Mouse (Mus musculus): ENCODE results near the gene Phlda3. TPM values are rescaled to one million over a fixed set of nuclear protein-coding genes. Genes with fewer than 3 reads are reported as not detected.

The Phlda3 gene
- polyA plus RNA-seq, 1 experiment from 2014 or later = 80.5 TPM

DNA sequence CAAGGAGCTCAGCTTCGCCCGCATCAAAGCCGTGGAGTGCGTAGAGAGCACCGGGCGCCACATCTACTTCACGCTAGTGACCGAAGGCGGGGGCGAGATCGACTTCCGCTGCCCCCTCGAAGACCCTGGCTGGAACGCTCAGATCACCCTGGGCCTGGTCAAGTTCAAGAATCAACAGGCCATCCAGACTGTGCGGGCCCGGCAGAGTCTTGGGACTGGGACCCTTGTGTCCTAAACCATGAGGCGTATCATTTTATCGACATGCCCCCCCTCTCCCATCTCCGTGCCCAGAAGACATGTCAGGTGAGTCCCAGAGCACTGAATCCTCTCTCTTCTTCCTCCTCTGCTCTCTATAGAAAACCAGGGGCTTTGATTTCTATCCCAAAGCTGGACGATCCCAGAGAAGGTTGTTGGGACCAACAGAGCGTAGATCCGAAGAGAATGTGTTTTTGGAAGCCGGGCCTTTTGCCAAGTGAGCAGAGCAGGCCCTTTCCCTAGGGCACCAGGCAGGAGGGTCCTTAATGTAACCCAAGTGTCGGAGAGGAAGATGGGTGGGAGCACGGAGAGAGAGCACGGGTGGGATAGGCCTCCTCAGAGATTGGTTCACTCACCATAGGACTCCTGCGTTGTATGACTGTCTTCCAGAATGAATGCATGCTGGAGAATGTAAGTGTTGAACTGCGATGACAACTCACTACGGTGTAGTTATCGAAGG is 830 bp downstream of the Phlda3 start:
- Histone ChIP-seq H3K27ac (ENCODE audit: low read length) (peak overlapping the region; percentile 93), H3K9ac (ENCODE audit: low read length) (peak overlapping the region; percentile 94), H3K4me2 (ENCODE audit: low read depth, low read length) (peak overlapping the region; percentile 75), H3K9me3 (replicated peaks; ENCODE audit: control insufficient read depth, low read length) (no peaks in the 10 kb centered on the region), H3K36me3 (ENCODE audit: control insufficient read depth, insufficient read depth, low read length) (no peaks in the 10 kb centered on the region), H3K4me1 (ENCODE audit: control insufficient read depth, insufficient read depth, low read length) (peaks cover 42% of the 10 kb centered on the region), H3K27me3 (ENCODE audit: control insufficient read depth, insufficient read depth, low read length) (no peaks in the 10 kb centered on the region), H3K4me3 (replicated peaks; ENCODE audit: low read length) (peak overlapping the region; percentile 70)
- ATAC-seq (ENCODE audit: insufficient read depth, low FRiP score) = peak; percentile 10; the same call in 1 of the 2 replicates
- WGBS = 14% methylated on average over 30 of the region's 30 CpGs

GRCm38 (mm10) chr1:135767324-135767890 is 1.5 kb downstream of the Phlda3 start:
- Histone ChIP-seq H3K9ac (ENCODE audit: low read length) (peak overlapping the region; percentile 94), H3K27me3 (ENCODE audit: control insufficient read depth, insufficient read depth, low read length) (no peaks in the 10 kb centered on the region), H3K27ac (ENCODE audit: low read length) (peak overlapping the region; percentile 93), H3K9me3 (replicated peaks; ENCODE audit: control insufficient read depth, low read length) (no peaks in the 10 kb centered on the region), H3K4me3 (replicated peaks; ENCODE audit: low read length) (peak overlapping the region; percentile 70), H3K4me2 (ENCODE audit: low read depth, low read length) (peak overlapping the region; percentile 75), H3K4me1 (ENCODE audit: control insufficient read depth, insufficient read depth, low read length) (peaks cover 46% of the 10 kb centered on the region), H3K36me3 (ENCODE audit: control insufficient read depth, insufficient read depth, low read length) (no peaks in the 10 kb centered on the region)
- WGBS = 65% methylated on average over 4 of the region's 4 CpGs
- no peak for ATAC-seq (ENCODE audit: insufficient read depth, low FRiP score)

GRCm38 (mm10) chr1:135768400-135768799 is 2.5 kb downstream of the Phlda3 start:
- H3K4me2 ChIP-seq (ENCODE audit: low read depth, low read length) = peak overlapping the region; percentile 75
- no peaks in the 10 kb centered on the region for H3K9me3 ChIP-seq (replicated peaks; ENCODE audit: control insufficient read depth, low read length)
- WGBS = 100% methylated on average over 2 of the region's 2 CpGs
- H3K27me3 ChIP-seq (ENCODE audit: control insufficient read depth, insufficient read depth, low read length) = no peaks in the 10 kb centered on the region
- H3K4me3 ChIP-seq (replicated peaks; ENCODE audit: low read length) = peak overlapping the region; percentile 70
- no peak overlapping the region for H3K9ac ChIP-seq (ENCODE audit: low read length)
- H3K27ac ChIP-seq (ENCODE audit: low read length) = 0 out of 2 replicates have a peak overlapping the region, but pooled peaks have one; percentile 4
- H3K36me3 ChIP-seq (ENCODE audit: control insufficient read depth, insufficient read depth, low read length) = no peaks in the 10 kb centered on the region
- no peak for ATAC-seq (ENCODE audit: insufficient read depth, low FRiP score)
- peaks cover 47% of the 10 kb centered on the region for H3K4me1 ChIP-seq (ENCODE audit: control insufficient read depth, insufficient read depth, low read length)

- Histone ChIP-seq H3K27ac (ENCODE audit: low read length) (peak overlapping the region; percentile 79), H3K4me3 (replicated peaks; ENCODE audit: low read length) (0 out of 2 replicates have a peak overlapping the region, but pooled peaks have one; percentile 5), H3K27me3 (ENCODE audit: control insufficient read depth, insufficient read depth, low read length) (no peaks in the 10 kb centered on the region), H3K4me1 (ENCODE audit: control insufficient read depth, insufficient read depth, low read length) (peaks cover 42% of the 10 kb centered on the region), H3K9ac (ENCODE audit: low read length) (peak overlapping the region; percentile 51; the same call in 1 of the 2 replicates), H3K4me2 (ENCODE audit: low read depth, low read length) (peak overlapping the region; percentile 30; the same call in 1 of the 2 replicates), H3K9me3 (replicated peaks; ENCODE audit: control insufficient read depth, low read length) (no peaks in the 10 kb centered on the region), H3K36me3 (ENCODE audit: control insufficient read depth, insufficient read depth, low read length) (no peaks in the 10 kb centered on the region)
- WGBS = 76% methylated on average over 7 of the region's 7 CpGs
- no peak for ATAC-seq (ENCODE audit: insufficient read depth, low FRiP score)
Measured at GRCm38 (mm10) chr1:135770237-135770636, 4.3 kb downstream of the Phlda3 start.

DNA sequence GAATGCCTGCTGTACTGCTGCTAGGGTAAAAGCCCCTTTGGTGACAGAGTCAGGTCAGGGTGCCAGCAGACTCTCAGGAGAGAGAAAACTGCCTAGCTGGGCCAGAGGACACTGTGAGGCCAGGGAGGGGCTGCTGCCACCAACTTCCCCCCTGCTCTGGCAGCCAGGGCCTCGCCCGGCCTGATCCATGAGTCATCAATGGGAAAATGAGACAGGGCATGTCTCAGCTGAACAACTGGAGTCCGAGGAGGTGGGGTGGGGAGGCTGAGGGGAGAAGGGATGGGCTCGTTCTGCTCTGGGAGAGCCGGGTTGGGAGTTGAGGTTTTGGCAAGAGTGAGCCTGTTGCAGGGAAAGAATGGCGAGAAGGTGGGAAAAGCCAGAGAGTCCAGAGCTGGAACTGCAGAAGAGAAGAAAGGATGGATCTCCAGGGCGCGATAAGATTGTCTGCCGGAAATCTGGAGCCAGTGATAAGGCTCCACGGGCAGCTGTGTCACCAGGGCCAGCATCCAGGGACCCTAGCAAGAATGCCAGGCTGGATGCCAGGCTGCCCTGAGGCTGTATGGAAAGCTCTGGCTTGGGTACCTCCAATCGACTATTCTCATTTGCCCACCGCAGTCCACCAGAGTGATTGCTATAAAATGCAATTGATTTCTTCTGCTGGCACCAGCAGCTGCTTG is 5.1 kb downstream of the Phlda3 start:
- peak; percentile 64; the same call in 1 of the 2 replicates for ATAC-seq (ENCODE audit: insufficient read depth, low FRiP score)
- Histone ChIP-seq H3K4me2 (ENCODE audit: low read depth, low read length) (peak overlapping the region; percentile 30; the same call in 1 of the 2 replicates), H3K4me3 (replicated peaks; ENCODE audit: low read length) (no peak overlapping the region), H3K4me1 (ENCODE audit: control insufficient read depth, insufficient read depth, low read length) (peaks cover 36% of the 10 kb centered on the region), H3K9ac (ENCODE audit: low read length) (peak overlapping the region; percentile 51; the same call in 1 of the 2 replicates), H3K27ac (ENCODE audit: low read length) (peak overlapping the region; percentile 81), H3K36me3 (ENCODE audit: control insufficient read depth, insufficient read depth, low read length) (no peaks in the 10 kb centered on the region), H3K27me3 (ENCODE audit: control insufficient read depth, insufficient read depth, low read length) (no peaks in the 10 kb centered on the region), H3K9me3 (replicated peaks; ENCODE audit: control insufficient read depth, low read length) (no peaks in the 10 kb centered on the region)
- WGBS = 42% methylated on average over 12 of the region's 12 CpGs

GRCm38 (mm10) chr1:135771573-135771970 is 5.7 kb downstream of the Phlda3 start:
- no peak for ATAC-seq (ENCODE audit: insufficient read depth, low FRiP score)
- WGBS = 61% methylated on average over 8 of the region's 8 CpGs
- no peaks in the 10 kb centered on the region for H3K27me3 ChIP-seq (ENCODE audit: control insufficient read depth, insufficient read depth, low read length)
- H3K27ac ChIP-seq (ENCODE audit: low read length) = peak overlapping the region; percentile 81
- peak overlapping the region; percentile 51; the same call in 1 of the 2 replicates for H3K9ac ChIP-seq (ENCODE audit: low read length)
- 0 out of 2 replicates have a peak overlapping the region, but pooled peaks have one; percentile 30 for H3K4me2 ChIP-seq (ENCODE audit: low read depth, low read length)
- H3K4me1 ChIP-seq (ENCODE audit: control insufficient read depth, insufficient read depth, low read length) = peaks cover 42% of the 10 kb centered on the region
- no peak overlapping the region for H3K4me3 ChIP-seq (replicated peaks; ENCODE audit: low read length)
- no peaks in the 10 kb centered on the region for H3K36me3 ChIP-seq (ENCODE audit: control insufficient read depth, insufficient read depth, low read length)
- H3K9me3 ChIP-seq (replicated peaks; ENCODE audit: control insufficient read depth, low read length) = no peaks in the 10 kb centered on the region

DNA sequence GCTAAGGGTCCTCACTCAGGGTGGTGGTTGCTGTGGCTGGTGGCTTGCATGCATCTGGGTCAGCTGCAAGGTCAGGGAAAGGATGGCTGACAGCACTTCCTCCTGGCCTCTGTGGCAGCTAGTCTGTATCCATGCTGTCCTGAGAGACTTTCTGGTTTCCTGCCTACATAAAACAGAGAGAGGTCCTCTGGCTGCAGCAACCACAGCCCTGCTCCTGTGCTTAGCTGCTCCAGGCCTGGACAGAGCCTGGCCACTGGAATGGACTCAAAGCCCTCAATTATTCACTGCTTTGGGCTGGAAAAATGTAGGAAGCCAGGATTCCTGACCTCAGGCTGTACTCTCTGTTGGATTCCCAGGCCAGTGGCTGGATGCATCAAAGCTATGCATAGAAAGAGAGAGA is 10.7 kb downstream of the Phlda3 start:
- no peaks in the 10 kb centered on the region for H3K9me3 ChIP-seq (replicated peaks; ENCODE audit: control insufficient read depth, low read length)
- no peak overlapping the region for H3K4me2 ChIP-seq (ENCODE audit: low read depth, low read length)
- no peaks in the 10 kb centered on the region for H3K27me3 ChIP-seq (ENCODE audit: control insufficient read depth, insufficient read depth, low read length)
- H3K9ac ChIP-seq (ENCODE audit: low read length) = no peak overlapping the region
- no peak overlapping the region for H3K4me3 ChIP-seq (replicated peaks; ENCODE audit: low read length)
- H3K27ac ChIP-seq (ENCODE audit: low read length) = peak overlapping the region; percentile 0; the same call in 1 of the 2 replicates
- ATAC-seq (ENCODE audit: insufficient read depth, low FRiP score) = no peak
- peaks cover 31% of the 10 kb centered on the region for H3K4me1 ChIP-seq (ENCODE audit: control insufficient read depth, insufficient read depth, low read length)
- H3K36me3 ChIP-seq (ENCODE audit: control insufficient read depth, insufficient read depth, low read length) = no peaks in the 10 kb centered on the region

- WGBS = 86% methylated on average over 1 of the region's 1 CpGs
- H3K4me2 ChIP-seq (ENCODE audit: low read depth, low read length) = no peak overlapping the region
- H3K27ac ChIP-seq (ENCODE audit: low read length) = no peak overlapping the region
- no peak for ATAC-seq (ENCODE audit: insufficient read depth, low FRiP score)
- H3K9ac ChIP-seq (ENCODE audit: low read length) = no peak overlapping the region
- H3K9me3 ChIP-seq (replicated peaks; ENCODE audit: control insufficient read depth, low read length) = no peaks in the 10 kb centered on the region
- peaks cover 28% of the 10 kb centered on the region for H3K4me1 ChIP-seq (ENCODE audit: control insufficient read depth, insufficient read depth, low read length)
- no peak overlapping the region for H3K4me3 ChIP-seq (replicated peaks; ENCODE audit: low read length)
- no peaks in the 10 kb centered on the region for H3K27me3 ChIP-seq (ENCODE audit: control insufficient read depth, insufficient read depth, low read length)
- no peaks in the 10 kb centered on the region for H3K36me3 ChIP-seq (ENCODE audit: control insufficient read depth, insufficient read depth, low read length)
Measured at GRCm38 (mm10) chr1:135777046-135777445, 11.1 kb downstream of the Phlda3 start.

Measured in stomach, embryonic 16.5 days (tissue).